Mouse (Mus musculus) cerebellum, adult 2 months (tissue): ENCODE results near the gene B3galnt2.

Source experiments
- CTCF ChIP-seq: fragments of 200-500 bp; IDR thresholded peaks from 2 replicates; pipeline ENCODE4 v1.5.1; 2011; ENCODE audit warnings: low read depth, mild to moderate bottlenecking, control low read depth, low read length, moderate library complexity, borderline replicate concordance; ENCODE audit not compliant: insufficient read depth
- POLR2A ChIP-seq: fragments of 200-500 bp; IDR thresholded peaks from 2 replicates; pipeline ENCODE4 v1.6.1; 2011; ENCODE audit warnings: low read length, control low read depth, borderline replicate concordance; ENCODE audit not compliant: insufficient read depth

GRCm38 (mm10) chr13:14044521-14044920, 90.3 kb downstream of the B3galnt2 start:
- TF ChIP-seq CTCF (no peak), POLR2A (no peak)
